Mouse (Mus musculus) left cerebral cortex, adult 6 months (tissue): ENCODE data around the gene Adig. TPM values are rescaled to one million over a fixed set of nuclear protein-coding genes. Genes with fewer than 3 reads are reported as not detected.

ENCODE experiments used
- long read RNA-seq, 2 experiments: library from polyadenylated mRNA; unstranded; transcript quantifications; one replicate each; pipeline ENCODE4 v2.0.0; 2019 to 2020
- polyA plus RNA-seq: library from polyadenylated mRNA; unstranded; fragments of <200 nt; fragmentation: Nextera tagmentation; gene quantifications from 2 replicates; pipeline ENCODE4 v1.2.3, GENCODE M21; 2021

Gene Adig
- not detected in 2 replicates for polyA plus RNA-seq
- long read RNA-seq, experiment 1, result 0 reads
- long read RNA-seq, experiment 2, result 0 reads

DNA sequence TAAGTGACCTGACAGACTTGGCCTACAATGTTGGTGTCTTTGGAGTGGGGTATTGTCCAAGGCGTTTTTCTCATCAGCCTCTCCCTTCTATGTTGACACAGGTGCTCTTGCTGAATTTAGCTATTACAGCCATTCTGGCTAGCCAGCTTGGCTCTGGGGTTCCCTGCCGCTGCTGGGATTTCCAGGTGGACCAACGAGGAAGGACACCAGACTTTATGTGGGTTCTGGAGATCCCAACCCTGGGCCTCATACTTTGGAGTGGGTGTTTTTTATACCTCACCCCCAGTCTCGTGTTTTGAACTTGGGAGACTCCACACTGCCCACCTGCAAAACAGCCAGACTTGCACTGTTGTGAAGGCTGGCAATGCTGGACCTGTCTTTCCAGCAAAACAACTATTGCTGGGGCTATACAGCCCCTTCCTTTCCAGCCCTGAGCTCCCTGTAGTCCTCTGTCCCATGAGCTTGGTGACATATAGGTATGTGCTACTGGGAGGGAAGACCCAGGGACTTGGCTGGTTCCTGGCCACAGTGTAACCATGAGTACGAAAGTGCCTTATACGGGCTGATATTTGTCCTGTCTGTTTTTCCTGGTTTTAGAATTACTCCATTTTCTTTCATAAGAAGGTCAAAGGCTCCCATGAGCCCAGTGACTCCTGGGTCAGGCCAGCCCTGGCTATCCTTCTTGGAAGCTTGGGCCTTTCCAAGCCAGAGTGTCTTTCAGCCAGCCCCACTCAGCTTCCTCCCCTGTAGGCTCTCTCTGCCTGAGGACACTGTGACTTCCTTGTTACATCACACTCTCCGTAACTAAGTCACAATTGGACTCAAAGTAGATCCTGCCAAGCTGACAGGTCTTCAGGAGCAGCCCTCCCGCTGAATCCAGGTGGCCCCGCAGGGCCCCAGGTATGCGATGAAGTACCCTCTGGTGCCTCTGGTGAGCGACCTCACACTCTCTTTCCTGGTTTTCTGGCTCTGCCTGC, at the start of gene Adig:
TSS of gene Adig (plus strand) at position 777 of the 977 bp plus-strand sequence.

DNA sequence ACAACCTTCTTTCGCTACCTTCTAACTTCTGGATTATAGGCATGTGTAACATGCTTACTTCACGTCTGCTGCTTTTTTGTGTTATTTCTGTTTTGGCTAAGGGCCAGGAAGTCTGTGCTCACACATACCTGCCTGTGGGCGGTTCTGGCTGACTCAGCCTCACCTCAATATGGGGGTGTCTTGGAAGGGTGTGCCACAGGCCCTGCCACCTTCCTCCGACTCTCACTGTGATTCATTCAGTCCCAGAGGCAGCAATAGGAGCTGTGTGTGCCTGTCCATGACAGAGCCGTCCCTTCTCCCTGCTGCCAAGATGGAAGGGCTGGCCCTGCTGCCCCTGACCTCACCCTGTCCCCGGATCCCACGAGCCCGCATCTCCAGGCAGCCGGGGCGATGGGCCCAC, 10.1 kb downstream of the Adig start, which contains the start of gene Arhgap40:
TSS of gene Arhgap40 (plus strand) at position 269 of the 400 bp plus-strand sequence.

Other genes starting within 250 kb of the Adig start
- not detected in 2 replicates for gene Bpi, start 244.5 kb upstream of the Adig start, polyA plus RNA-seq
- gene Lbp, start 196.1 kb upstream of the Adig start, polyA plus RNA-seq, result 1.2 TPM in 2 replicates
- 35.2 and 42.7 TPM in 2 replicates for gene Snhg11, start 127.0 kb upstream of the Adig start, polyA plus RNA-seq
- 9.6 and 46.0 TPM in 2 replicates for gene Ralgapb, start 92.8 kb upstream of the Adig start, polyA plus RNA-seq
- 0.53 and 0.87 TPM in 2 replicates for gene Arhgap40, start 10.2 kb downstream of the Adig start, polyA plus RNA-seq
- gene Slc32a1, start 108.2 kb downstream of the Adig start, polyA plus RNA-seq, result 9.1 and 15.5 TPM in 2 replicates
- 1.6 and 4.8 TPM in 2 replicates for gene Actr5, start 122.3 kb downstream of the Adig start, polyA plus RNA-seq
- 33.5 and 197 TPM in 2 replicates for gene Ppp1r16b, start 162.8 kb downstream of the Adig start, polyA plus RNA-seq